Mouse (Mus musculus): ENCODE measurements around the gene Lypd6. TPM values are rescaled to one million over a fixed set of nuclear protein-coding genes. Genes with fewer than 3 reads are reported as not detected.

Gene Lypd6
- total and polyA plus RNA-seq, 2 experiments from 2014 or later = 0.52 TPM; not detected in 1

DNA sequence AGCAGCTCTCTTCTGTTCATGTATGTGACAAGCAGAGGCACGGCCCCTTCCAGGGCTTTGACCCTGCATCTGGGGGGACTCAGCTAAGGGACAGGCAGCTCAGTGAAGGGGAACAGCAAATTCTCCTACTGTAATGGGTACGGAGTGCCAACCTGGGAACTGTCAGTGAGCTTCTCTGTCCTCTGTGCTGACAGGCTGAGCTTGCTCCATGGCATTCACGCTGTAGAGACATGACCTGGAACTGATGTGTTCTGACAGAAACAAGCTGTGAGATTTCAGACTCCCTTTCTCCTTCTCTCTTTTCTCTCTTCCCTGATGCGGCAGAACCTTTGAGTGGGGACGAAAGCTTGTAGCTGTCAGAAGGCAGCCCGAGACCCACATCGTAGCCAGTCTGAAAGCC lies 154.3 kb downstream of the Lypd6 start:
- no peak overlapping the region for H3K4me2 ChIP-seq (ENCODE audit: low read depth, low read length)

DNA sequence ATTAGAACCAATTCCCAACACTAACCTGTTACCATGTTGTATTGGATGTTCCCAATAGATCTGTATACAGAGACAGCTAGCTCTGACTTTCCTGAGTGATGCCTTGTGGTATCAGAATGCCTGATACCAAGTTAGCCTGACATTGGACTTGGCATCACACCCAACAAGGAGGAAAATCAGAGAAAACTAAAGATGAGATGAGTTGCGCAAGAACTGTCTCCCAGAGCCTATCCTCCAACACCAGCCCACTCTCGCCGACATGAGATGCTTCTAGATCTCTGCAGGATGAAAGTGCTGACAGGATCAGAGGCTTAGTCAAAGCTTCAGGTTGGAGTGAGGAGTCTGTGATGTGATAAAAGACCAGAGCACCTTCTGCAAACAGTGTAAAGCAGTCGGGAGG lies 158.8 kb downstream of the Lypd6 start:
- H3K4me2 ChIP-seq (ENCODE audit: low read depth, low read length) = no peak overlapping the region
- 68% methylated on average over 4 of the region's 4 CpGs for WGBS
- DNase-seq (ENCODE audit: low spot score) = no peak
- H3K4me3 ChIP-seq (ENCODE audit: low read depth, low read length) = no peak overlapping the region
- H3K36me3 ChIP-seq (replicated peaks; ENCODE audit: control insufficient read depth, insufficient read depth, low read length) = no peaks in the 10 kb centered on the region
- no peaks in the 10 kb centered on the region for H3K9me3 ChIP-seq (replicated peaks; ENCODE audit: control insufficient read depth, low read length)
- TF ChIP-seq CTCF (IDR thresholded peaks at IDR 0.05; ENCODE audit: low read depth) (no peak), EP300 (IDR thresholded peaks at IDR 0.05; ENCODE audit: low read depth) (no peak)
- ATAC-seq (ENCODE audit: insufficient read depth, low read depth) = no peak
- H3K27me3 ChIP-seq (ENCODE audit: control insufficient read depth, insufficient read depth, low read length) = no peaks in the 10 kb centered on the region
- no peak overlapping the region for H3K27ac ChIP-seq (ENCODE audit: low read depth)
- H3K4me1 ChIP-seq (ENCODE audit: control insufficient read depth, insufficient read depth) = no peaks in the 10 kb centered on the region
- H3K9ac ChIP-seq (replicated peaks; ENCODE audit: low read depth, low read length) = no peak overlapping the region

More for the DNA sequence above, 154.3 kb downstream of the Lypd6 start:
- no peaks in the 10 kb centered on the region for H3K4me1 ChIP-seq (ENCODE audit: control insufficient read depth, insufficient read depth)
- no peak overlapping the region for H3K4me3 ChIP-seq (ENCODE audit: low read depth, low read length)
- TF ChIP-seq EP300 (IDR thresholded peaks at IDR 0.05; ENCODE audit: low read depth) (no peak), CTCF (IDR thresholded peaks at IDR 0.05; ENCODE audit: low read depth) (no peak)
- WGBS = 38% methylated on average over 7 of the region's 7 CpGs
- no peaks in the 10 kb centered on the region for H3K9me3 ChIP-seq (replicated peaks; ENCODE audit: control insufficient read depth, low read length)
- H3K27ac ChIP-seq (ENCODE audit: low read depth) = no peak overlapping the region
- DNase-seq (ENCODE audit: low spot score) (no peak), ATAC-seq (ENCODE audit: insufficient read depth, low read depth) (no peak)
- H3K27me3 ChIP-seq (ENCODE audit: control insufficient read depth, insufficient read depth, low read length) = no peaks in the 10 kb centered on the region
- H3K36me3 ChIP-seq (replicated peaks; ENCODE audit: control insufficient read depth, insufficient read depth, low read length) = no peaks in the 10 kb centered on the region
- H3K9ac ChIP-seq (replicated peaks; ENCODE audit: low read depth, low read length) = no peak overlapping the region

DNA sequence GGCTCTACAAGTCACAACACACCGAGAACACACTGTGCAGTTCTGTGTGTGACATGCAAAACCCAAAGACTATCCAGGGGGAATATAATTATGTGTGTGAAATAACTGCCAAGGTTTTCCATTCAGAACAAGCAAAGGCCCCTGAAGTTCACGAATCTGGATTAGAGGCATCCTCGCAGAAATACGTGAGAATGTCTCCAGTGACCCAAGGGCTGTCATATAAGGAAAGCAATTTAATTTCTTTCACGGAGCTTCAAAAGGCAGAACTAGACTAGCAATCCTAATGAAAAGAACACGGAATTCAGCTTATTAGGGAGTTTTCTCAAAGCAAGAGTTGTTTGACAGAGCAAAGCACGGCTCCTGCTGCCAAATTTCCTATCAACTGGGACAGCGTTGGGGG lies 167.3 kb downstream of the Lypd6 start:
- no peak overlapping the region for H3K9ac ChIP-seq (replicated peaks; ENCODE audit: low read depth, low read length)
- DNase-seq (ENCODE audit: low spot score) (no peak), ATAC-seq (ENCODE audit: insufficient read depth, low read depth) (no peak)
- H3K27me3 ChIP-seq (ENCODE audit: control insufficient read depth, insufficient read depth, low read length) = no peaks in the 10 kb centered on the region
- no peak overlapping the region for H3K4me2 ChIP-seq (ENCODE audit: low read depth, low read length)
- no peaks in the 10 kb centered on the region for H3K4me1 ChIP-seq (ENCODE audit: control insufficient read depth, insufficient read depth)
- no peaks in the 10 kb centered on the region for H3K9me3 ChIP-seq (replicated peaks; ENCODE audit: control insufficient read depth, low read length)
- H3K4me3 ChIP-seq (ENCODE audit: low read depth, low read length) = no peak overlapping the region
- no peak for TF ChIP-seq EP300 (IDR thresholded peaks at IDR 0.05; ENCODE audit: low read depth)
- no peak for TF ChIP-seq CTCF (IDR thresholded peaks at IDR 0.05; ENCODE audit: low read depth)
- no peaks in the 10 kb centered on the region for H3K36me3 ChIP-seq (replicated peaks; ENCODE audit: control insufficient read depth, insufficient read depth, low read length)
- WGBS = 77% methylated on average over 8 of the region's 8 CpGs
- H3K27ac ChIP-seq (ENCODE audit: low read depth) = no peak overlapping the region

Other genes starting within 250 kb of the Lypd6 start
- 138 and 159 TPM in 2 replicates for gene Mmadhc, start 230.4 kb downstream of the Lypd6 start, total RNA-seq (2014; rRNA removed; ENCODE audit: low replicate concordance)
- 171 and 180 TPM in 2 replicates for gene Mmadhc, start 230.4 kb downstream of the Lypd6 start, polyA plus RNA-seq (2015; fragmentation: Nextera tagmentation; extraction: Ambion mirVana)